Mouse (Mus musculus) right cerebral cortex, postnatal 4 days (tissue): Measurements from ENCODE around the gene Katnal1.

Source experiments
- DNase-seq: peaks from one replicate; pipeline ENCODE4 v3.0.0-alpha.2; 2022

Katnal1 gene

DNA sequence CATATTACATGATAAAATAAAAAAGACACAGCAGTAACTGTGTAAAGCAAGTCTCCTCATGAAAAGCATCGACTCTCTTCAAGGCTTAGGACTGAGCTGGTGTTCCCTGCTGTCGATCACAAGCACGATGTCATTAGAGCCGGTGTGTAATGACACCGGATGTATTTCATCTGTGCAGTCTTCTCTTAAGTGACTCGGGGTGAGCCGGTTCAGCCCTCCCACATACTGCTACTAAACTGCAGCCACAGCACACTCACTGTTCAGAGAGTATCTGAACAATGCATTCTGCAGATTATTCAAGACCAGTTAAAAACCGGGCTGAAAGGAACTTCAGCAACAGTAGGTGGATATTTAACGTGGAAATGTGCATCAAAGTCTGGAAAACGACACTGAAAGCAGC, 5.7 kb downstream of the Katnal1 start:
- DNase-seq: no peak

DNA sequence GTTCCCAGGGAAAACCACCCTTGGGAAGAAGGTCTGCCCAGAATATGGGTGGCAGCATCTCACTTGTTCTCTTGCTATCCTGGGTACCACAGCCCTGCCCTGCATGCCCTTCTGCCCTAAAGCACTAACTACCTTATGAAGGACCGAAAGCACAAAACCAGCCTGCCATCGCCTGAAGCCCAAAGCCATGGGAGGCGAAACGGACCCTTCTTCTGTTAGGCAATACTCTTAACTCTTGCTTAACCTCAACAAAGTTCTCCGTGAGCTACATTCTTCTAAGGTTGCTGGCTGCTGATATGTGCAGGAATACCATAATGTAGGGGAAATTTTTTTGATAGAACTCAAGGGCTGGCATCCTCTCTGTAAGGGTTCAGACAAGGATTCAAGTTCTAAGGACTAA, 6.3 kb downstream of the Katnal1 start:
- no peak for DNase-seq

DNA sequence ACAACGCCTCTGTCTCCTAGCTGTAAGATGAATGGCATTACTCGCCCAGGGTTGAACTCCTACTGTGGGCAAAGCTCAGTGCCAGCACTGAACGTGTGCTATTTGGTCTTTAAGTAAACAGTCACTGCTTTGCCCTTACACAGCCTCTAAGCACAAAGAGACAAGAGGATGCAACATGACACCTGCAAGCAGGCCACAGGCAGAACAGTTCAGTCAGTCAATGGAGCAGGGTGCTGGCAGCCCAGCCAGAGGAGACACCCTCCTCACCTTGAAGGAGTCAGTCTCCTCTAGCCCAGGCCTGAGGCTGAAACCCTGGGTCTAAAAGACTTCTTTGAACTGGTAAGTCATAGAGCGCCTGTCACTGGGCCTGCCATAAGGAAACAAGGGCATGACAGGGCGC, 11.1 kb downstream of the Katnal1 start:
- DNase-seq: no peak

DNA sequence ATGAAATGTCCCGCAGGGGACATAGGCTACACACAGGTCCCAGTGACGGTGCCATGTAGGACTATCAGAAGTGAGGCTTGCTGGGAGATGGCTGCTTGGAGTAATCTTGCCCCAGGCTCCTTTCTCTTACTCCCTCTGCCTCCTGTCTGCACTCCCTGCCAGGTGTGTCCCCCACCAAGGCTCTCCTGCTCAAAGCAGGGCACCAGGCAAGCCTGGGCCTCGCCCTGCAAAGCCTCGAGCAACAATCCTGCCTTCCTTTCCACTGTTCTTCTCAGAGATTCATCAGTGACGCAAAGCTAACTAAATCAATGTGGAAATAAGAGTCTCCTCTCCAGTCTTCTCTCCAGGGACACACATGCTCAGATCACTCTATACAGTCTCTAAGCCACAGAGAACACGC, 12.3 kb downstream of the Katnal1 start:
- no peak for DNase-seq

DNA sequence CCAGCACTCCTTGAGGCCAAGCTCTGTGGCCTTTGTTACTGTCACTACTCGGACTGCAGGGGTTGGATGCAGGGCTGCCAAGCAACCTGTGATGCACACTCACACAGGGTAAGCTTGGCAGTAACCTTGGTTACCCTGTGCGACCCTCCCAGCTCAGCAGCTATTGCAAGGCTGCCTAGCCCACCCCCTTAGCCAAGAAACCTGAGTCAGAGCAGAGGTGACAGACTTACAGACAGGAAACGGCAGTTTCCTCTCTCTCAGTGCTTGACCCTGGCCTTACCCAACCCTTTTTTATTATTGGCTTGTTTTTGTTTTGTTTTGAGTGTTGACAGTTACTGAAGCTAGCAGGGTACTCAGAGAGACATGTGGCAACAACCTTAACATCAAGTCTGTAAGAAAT, 16.9 kb downstream of the Katnal1 start:
- no peak for DNase-seq

DNA sequence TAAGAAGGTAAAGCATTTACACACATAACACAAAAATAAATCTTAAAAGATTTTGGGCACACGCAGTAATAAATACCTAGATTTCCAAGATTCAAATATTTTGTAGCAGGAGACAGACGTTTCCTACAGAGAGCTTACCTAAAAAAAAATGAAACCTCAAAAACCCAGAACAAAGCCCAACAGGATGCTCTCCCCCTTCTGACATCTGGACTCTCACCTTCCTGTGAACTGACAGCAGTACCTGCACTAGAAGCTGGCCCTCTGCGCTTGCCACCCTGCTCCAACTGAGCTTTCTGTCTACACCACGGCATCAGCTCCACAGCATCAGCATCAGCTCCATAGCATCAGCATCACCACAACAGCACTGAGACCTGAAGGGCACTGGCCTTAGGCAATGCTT, 19.1 kb downstream of the Katnal1 start:
- no peak for DNase-seq

DNA sequence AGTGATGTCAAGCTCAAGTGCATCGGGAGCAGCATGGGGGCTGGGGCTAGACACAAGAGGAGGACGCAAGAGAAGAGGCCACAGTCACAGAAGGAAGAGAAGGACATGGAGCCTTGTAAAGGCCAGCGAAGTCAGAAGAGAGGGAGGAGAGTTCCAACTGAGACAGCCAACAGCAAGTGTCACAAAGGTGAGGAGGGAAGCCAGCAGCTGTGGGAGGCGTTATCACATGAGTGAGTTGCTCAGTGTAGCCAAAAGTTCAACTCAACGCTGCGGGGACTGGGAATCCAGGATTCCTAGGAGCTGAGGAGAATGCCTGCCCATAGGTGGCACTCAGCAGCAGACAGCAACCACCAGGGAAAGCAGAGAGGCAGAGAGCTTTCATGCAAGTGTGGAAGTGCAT, 19.7 kb downstream of the Katnal1 start:
- DNase-seq: no peak

DNA sequence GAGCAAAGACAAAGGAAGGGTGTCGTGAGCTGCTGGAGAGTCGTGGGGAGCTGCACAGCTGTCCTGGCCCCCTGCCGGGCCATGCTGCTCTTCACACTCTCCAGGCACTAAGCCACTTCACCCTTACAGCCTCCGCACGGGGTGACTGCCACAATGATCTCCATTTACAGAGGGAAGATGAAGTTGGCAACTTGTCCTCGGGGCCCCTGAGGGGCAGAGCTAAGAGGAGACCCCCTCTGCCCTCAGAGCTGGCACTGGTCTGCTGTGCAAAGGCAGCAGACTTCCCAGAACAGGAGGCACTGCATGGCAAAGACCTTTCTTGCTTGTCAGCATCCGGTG, 20.1 kb downstream of the Katnal1 start:
- DNase-seq: peak; percentile 27

DNA sequence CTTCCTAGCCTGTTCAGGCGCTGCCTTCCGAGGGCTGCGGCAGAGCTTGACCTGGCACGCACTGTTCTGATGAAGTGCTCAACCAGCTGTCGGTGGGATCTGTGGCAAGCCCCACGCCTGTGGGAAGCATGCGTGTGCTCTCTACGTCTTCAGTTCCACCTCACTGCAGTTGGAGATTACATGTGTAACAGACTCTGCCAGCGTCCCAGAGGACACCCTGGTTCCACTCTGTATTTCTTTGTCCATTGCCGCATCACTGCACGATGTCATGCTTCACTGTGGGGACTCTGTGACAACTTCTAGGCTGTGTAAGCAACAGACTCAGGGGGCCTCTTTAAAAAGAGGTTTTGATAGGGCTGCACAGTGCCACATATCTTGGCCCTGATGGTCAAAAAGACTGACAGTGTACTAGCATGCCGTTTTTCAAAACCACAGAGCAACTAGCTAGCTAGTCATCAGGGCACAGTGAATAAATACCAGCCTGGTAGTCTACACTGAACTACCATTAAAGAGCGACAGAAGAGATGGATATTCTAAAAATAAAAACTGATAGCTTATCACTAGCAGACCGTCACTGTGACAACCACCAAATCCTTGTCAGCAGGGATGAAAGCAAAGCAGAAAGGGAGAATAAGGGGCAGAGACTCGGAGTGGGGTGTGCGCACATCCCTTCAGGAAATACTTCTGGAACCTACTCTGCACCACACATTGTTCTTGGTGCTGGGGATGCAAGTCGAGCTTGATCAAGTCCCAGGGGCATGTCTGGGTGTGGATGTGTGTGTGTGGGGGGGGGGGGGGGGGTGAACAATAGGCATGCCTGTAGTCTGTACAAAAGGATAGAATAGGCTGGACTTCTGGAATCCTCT, 20.7 kb downstream of the Katnal1 start:
- DNase-seq: no peak

DNA sequence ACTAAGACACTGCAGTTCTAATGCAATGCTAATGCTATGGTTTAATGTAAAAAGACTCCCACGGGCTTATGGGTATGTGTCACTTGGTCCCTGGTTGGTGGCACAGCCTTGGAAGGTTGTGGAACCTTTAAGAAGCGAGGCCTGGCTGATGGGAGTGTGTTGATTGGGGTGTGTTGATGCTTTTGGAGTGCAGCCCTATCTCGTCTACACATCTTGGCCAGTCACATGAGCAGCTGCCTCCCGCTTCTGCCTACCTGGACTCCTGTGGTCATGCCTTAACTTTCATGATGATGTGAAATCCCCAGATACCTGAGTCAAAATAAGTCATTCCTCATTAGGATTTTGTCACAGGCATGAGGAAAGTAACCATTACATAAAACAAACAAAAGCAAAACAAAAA, 22.8 kb downstream of the Katnal1 start:
- no peak for DNase-seq

DNA sequence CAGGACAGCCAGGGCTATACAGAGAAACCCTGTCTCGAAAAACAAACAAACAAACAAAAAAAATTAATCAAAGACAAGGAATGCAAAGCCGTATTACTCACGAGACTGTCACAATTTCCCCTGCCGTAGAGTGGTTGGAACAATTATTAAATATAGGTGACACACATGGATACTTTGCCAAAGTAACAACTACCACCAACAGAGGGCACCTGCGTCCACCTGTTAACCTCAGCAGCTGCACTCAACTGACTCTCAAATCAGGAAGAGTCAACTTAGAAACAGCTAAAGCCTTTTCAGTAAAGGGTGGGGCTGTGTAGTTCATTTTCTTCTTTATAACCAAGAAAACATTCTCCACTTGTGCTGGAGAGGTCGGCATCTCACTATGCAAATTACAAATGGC, 24.3 kb downstream of the Katnal1 start:
- no peak for DNase-seq

DNA sequence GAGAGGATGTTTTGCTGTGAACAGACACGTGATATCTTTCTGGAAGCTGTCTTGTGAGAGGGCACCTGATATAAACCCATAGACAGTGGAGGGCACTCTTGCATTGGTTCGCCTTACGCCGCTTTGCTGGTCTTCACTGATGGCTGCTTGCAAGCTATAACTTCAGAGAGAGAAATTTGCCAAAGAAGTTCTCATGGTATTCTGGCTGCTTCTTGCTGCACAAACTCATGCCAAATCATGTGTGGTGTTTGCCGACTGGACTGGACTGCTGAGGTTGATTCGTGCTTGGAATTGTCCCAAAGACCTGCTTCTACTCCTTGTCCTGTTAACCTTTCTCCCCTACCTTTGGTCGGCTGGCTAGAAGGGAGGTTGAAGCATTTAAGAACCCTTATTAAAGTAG, 29.8 kb downstream of the Katnal1 start:
- no peak for DNase-seq

DNA sequence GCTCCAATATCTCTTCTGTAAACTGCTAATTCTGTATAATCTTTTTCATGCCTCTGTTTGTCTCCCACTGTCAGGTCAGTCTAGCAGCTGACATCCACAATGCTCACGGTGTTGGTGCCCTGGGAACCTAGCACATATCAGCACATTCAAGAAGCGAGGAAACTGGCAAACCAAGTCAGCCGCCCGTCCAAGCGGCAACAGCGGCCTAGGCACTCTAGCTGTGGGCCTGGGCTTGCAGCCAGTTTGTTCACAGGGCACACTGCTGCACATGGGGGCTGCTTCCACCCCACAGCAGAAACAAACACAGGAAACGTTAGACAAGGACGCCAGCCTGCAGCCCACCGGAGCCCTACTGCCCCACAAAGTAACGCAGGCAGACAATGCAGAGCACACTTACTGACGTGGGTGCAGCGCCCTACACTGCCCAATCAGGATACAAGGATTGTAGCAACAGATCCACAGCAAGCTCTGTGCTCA, 31.1 kb downstream of the Katnal1 start:
- DNase-seq: peak; percentile 18

DNA sequence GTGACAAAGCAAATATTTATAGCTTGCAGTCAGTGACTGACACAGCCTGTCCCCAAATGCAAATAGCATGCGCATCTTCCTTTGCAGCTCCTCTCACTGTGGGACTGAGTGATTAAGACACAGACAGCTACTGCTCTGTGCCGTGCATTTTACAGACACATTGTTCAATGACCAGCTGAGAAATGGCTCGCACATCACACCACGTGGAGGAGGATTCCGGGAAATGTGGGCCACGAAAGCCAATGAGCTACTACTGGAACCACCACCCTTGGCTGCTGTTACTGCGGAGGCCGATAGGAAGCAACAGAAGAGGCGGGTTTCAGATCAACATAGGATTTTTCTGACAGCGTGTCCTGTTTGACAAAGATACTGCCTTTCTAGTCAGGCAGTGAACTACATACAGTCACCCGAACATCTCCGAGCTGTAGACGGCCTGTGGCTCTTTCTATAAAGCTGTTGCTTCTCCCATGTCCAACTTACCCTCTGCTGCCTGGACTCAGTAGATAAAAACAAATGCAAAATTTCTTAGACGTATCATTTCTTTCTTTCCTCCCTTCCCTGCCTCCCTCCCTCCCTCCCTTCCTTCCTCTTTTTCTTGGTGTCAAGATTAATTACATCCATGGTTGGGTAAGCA, 31.9 kb downstream of the Katnal1 start:
- no peak for DNase-seq

DNA sequence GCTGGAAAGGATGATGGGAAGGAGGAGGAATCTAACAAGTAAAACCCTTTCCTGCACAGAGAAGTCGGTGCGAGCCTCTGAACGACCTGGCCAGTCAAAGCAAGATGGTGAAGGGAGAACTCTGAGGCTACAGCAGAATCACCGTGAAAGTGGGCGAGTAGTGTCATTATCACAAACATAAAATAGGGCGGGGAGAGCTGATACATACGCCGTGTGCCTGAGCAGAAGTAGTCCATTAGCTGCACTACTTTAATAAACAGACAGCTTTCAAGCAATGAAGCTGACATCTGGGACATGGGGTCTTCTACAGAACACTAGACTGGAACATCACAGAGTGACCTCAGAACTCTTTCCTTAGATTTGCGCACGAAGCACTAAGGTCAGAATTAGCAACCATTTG, 32.6 kb downstream of the Katnal1 start:
- DNase-seq: no peak

DNA sequence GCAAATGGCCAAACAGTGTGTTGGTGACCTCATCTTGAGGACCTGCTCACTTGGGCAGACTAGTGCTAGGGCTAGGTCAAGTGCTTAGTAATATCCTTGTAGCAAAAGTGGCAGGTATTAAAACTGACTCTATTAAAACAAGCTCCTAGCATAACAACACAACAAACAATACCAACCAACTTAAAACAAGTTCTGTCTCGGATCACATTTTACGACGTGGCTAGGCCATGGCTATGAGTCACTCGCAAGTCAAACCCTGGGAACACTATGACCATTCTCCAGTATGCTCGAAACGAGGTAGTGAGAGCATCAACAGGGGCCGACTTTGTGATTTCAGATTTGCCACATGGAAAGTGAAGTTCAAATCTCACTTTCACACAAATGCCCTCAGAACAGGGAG, 33.3 kb downstream of the Katnal1 start:
- DNase-seq: no peak

DNA sequence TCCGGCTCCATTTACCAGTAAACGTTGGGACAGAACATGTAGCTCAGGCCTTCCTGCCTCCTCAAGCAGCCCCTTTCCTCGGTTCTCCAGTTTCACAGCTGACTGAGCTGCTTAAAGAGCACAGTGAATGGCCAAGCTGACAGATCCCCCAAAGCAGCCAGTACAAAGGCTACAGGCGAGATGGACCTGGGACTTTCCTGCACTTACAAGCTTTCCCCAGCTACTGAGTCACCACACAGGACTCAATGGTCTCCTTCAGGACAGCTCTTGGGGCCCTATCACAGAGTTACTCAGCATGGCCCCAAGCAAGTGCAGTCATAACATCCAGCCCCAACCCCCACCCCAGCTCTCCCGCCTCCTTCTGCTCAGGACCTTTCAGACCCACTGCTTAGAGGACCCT, 34.1 kb downstream of the Katnal1 start:
- no peak for DNase-seq

DNA sequence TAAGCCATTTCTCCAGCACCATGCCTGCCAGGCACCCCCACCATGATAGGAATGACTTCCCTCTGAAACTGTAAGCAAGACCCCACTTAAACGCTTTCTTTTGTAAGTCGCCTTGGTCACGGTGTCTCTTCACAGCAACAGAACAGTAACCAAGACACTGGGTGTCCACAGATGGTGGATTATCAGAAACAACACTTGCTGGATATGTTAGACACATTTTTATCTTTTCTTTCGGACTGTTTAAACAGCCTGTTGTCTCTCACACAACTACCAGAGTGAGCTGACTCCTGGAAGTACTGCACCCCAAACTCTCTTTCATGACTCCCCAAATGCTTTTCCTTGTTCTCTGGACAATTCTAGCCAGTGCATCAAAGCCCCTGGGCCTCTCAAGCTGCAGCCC, 38.9 kb downstream of the Katnal1 start:
- no peak for DNase-seq

DNA sequence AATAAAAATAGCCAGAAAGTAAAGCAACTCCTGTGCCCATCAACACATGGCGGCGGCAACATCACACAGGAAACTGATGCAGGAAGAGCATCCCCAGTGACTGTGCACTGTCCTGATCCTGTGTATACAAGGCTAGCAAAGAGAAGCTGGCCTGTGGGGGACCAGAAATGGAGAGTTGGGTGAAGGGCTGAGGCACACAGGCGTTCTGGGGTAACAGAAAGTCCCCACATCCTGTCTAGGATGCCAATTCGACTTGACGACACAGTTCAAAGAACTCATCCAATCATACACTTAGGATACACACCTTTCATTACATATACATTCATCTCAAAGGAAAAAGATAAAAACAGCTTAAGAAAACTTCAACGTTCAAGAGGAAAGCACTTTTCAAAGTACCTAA, 41.1 kb downstream of the Katnal1 start:
- no peak for DNase-seq

DNA sequence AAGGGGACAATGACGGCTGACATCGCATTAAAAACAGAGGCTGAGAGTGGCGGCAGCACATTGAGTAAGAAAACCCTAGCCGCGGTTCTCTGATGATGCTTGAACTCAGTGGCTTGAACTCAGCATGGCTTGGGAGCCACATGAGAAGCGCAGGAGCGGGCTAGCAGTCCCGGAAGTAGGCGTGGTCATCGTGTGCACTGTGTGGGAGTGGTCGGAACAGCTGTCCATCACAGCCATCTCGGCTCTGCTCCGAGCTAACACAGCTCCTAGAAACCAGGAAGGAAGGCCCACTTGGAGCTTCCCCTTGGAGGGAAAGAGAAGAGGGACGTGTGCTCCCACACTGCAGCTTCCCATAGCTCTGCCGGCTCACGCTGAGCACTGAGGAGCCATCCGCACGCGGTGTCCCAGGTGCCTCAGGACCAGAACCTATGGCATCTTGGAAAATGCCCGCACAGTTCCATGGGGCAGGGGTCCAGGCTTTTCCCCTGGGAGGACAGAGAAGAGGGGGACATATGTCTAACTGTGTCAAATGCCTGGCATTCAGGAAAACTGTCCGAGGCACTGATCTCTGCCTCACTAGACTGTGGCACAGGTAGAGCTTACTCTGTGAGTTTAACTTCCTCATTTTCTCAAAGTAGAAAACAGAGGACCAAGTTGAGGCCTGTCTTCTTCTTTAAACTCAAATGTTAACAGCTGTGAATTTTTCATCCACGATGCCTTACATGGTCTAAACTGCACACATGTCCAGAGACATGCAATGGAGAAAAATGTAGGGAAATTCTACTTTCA, 43.1 kb downstream of the Katnal1 start:
- no peak for DNase-seq

DNA sequence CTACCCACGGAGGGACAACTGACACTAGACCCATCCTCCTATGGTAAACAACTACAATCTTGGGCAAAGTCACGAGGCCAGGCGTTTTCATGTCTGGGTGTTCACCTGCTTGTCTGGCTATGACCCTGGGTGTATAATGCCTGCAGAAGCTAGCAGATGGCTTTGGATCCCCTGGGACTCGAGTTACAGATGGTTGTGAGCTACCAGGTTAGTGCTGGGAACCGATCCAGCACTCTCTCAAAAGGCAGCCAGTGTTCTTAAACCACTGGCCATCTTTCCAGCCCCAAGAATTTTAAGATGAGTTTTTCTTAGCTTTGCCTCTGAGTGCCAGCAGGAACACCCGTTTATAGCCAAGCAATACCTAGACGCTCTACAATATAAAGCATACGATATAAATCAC, 45.4 kb downstream of the Katnal1 start:
- no peak for DNase-seq

DNA sequence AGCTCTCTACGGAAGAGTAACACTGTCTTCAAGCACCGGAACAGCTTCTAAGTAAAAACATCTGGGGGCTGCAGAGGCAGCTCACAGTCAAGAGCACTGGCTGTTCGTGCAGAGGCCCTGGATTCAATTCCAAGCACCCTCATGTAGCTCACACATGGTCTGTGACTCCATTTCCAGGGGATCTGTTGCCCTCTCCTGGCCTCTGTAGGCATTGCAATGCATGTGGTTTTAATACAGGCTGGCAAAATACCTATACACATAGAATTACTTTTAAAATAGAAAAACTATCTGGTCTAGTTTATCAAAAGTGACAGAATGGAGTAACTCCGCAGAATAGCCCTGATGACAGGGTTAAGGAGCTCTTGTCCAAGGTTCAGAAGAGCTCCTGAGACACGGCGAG, 49.9 kb downstream of the Katnal1 start:
- DNase-seq: no peak

DNA sequence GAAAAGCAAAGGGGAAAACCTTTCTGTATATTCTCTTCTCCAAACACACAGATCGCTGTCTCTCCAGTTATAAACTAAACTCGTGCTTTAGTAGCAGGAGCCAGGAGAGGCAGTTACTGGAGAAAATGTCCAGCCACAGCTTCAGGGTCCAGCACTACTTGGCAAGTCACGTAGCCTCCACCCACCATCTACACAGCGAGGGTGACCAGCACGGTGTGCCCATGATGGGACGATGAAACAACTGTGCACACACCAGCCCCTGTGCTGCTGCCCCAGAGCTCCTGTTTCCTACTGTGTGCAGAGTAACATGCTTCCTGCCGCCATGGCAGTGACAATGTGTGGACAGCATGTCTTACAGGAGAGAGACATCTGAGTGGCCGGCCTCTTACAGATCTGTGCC, 56.0 kb downstream of the Katnal1 start:
- no peak for DNase-seq

DNA sequence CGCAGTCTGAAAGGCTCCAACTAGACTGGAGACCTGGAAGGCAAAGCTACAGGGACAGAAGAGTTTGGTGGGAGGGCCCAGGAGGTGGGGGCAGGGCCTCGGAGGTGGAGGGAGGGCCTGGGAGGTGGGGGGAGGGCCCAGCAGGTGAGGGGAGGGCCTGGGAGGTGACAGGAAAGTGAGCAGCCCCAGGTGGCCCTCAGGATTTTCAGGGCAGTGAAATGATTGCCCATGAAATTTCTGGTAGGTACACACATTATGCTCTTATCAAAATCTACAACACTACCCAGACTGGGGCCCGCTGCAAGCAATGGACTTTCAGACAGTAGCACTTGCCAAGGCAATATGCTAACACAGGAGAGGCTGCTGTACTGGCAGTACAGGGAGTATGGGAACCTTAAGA, 59.5 kb downstream of the Katnal1 start:
- DNase-seq: no peak
